Mouse (Mus musculus): ENCODE data around the gene Setd6. TPM values are rescaled to one million over a fixed set of nuclear protein-coding genes. Genes with fewer than 3 reads are reported as not detected.
A peak's percentile ranks its signal among the peaks of the same experiment; 100 is the strongest.

The Setd6 gene
- polyA plus RNA-seq (2014; fragmentation: Nextera tagmentation; extraction: Ambion mirVana) = 20.8 and 24.2 TPM in 2 replicates

- Histone ChIP-seq H3K4me2 (peak within 1 kb of the TSS; percentile 94), H3K27me3 (ENCODE audit: control insufficient read depth, insufficient read depth, low read length) (no peaks in the 10 kb centered on the region), H3K36me3 (ENCODE audit: control insufficient read depth, insufficient read depth, low read length) (peaks cover 3% of the 10 kb centered on the region; the same call in 1 of the 2 replicates), H3K9me3 (ENCODE audit: control insufficient read depth, low read length) (no peaks in the 10 kb centered on the region), H3K9ac (ENCODE audit: low read length) (peak within 1 kb of the TSS; percentile 85), H3K4me1 (ENCODE audit: control insufficient read depth, insufficient read depth, low read length) (peaks cover 13% of the 10 kb centered on the region), H3K27ac (ENCODE audit: low read depth, low read length) (peak within 1 kb of the TSS; percentile 59; the same call in 1 of the 2 replicates), H3K4me3 (ENCODE audit: low read depth, low read length) (peak within 1 kb of the TSS; percentile 83)
- peak; percentile 98 for DNase-seq (ENCODE audit: low spot score, missing footprints)
- WGBS = under 1% methylated on average over 73 of the region's 79 CpGs
- peak; percentile 88 for ATAC-seq (ENCODE audit: low FRiP score)
Observed at GRCm38 (mm10) chr8:95715676-95716531, at the start of gene Setd6. TSS of gene Setd6 (plus strand) at chr8:95715881.

DNA sequence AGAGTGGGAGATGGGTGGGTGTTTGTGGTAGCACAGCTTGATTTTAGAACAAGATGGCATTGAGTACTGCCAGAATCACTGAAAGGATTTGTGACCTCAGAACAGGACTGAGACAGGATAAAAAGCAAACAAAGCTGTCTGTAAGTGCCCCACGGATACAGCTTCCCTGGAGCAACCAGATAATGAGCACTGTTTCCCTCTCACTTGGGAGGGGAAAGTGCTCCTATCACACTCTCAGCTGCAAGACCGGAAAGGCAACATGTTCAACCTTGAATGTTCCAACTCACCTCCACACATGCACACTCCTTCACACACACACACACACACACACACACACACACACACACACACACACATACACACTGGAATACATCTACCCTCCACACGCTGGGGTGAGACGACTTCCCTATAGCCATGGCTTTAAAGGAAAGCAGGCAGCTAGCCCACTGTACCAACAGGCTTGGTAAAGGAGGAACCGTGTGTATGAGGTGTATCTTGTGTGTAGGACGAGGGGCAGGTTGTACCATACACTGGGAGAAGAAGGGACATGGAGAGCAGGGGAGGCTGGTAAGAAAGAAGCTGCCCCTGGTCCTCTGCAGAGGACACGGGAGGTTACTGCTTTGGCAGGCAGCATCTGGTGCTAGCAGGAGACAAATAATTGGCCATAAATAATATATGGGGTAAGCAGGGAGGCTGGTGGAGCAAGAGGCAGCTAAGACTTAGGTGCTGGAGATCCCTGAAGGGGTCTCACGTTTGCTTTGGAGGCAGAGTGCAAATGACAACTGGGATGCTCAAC is 47.3 kb upstream of the Setd6 start:
- no peaks in the 10 kb centered on the region for H3K4me1 ChIP-seq (ENCODE audit: control insufficient read depth, insufficient read depth, low read length)
- H3K27ac ChIP-seq (ENCODE audit: low read depth, low read length) = no peak overlapping the region
- DNase-seq (ENCODE audit: low spot score, missing footprints) (no peak), ATAC-seq (ENCODE audit: low FRiP score) (peak; percentile 44; the same call in 1 of the 2 replicates)
- H3K27me3 ChIP-seq (ENCODE audit: control insufficient read depth, insufficient read depth, low read length) = no peaks in the 10 kb centered on the region
- H3K4me3 ChIP-seq (ENCODE audit: low read depth, low read length) = no peak overlapping the region
- H3K4me2 ChIP-seq = no peak overlapping the region
- H3K9me3 ChIP-seq (ENCODE audit: control insufficient read depth, low read length) = no peaks in the 10 kb centered on the region
- no peaks in the 10 kb centered on the region for H3K36me3 ChIP-seq (ENCODE audit: control insufficient read depth, insufficient read depth, low read length)
- WGBS = 55% methylated on average over 8 of the region's 8 CpGs
- H3K9ac ChIP-seq (ENCODE audit: low read length) = no peak overlapping the region

DNA sequence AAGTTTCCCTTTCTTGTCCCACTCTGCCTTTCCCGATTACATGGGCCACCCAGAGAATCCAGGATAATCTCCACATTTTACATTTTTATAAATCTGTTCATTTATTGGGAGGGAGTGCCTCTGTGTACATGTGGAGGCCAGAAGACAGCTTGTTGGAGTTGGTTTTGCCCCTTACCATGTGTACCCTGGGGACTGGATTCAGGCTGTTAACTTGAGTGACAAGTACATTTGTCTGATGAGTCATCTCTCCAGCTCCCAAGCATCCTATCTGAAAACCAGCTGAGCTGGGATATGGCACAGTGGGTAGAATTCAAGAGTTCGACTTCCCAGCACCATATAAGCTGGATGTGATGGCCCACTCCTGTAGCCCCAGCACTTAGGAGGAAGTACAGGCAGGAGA is 45.7 kb upstream of the Setd6 start:
- no peaks in the 10 kb centered on the region for H3K36me3 ChIP-seq (ENCODE audit: control insufficient read depth, insufficient read depth, low read length)
- no peak overlapping the region for H3K4me2 ChIP-seq
- no peaks in the 10 kb centered on the region for H3K4me1 ChIP-seq (ENCODE audit: control insufficient read depth, insufficient read depth, low read length)
- H3K4me3 ChIP-seq (ENCODE audit: low read depth, low read length) = no peak overlapping the region
- 0 out of 2 replicates have a peak, but pooled peaks cover 3% of the 10 kb centered on the region for H3K27me3 ChIP-seq (ENCODE audit: control insufficient read depth, insufficient read depth, low read length)
- H3K27ac ChIP-seq (ENCODE audit: low read depth, low read length) = no peak overlapping the region
- no peak for ATAC-seq (ENCODE audit: low FRiP score)
- DNase-seq (ENCODE audit: low spot score, missing footprints) = no peak
- no peaks in the 10 kb centered on the region for H3K9me3 ChIP-seq (ENCODE audit: control insufficient read depth, low read length)
- H3K9ac ChIP-seq (ENCODE audit: low read length) = no peak overlapping the region
- whole genome bisulfite sequencing = 81% methylated on average over 2 of the region's 2 CpGs

DNA sequence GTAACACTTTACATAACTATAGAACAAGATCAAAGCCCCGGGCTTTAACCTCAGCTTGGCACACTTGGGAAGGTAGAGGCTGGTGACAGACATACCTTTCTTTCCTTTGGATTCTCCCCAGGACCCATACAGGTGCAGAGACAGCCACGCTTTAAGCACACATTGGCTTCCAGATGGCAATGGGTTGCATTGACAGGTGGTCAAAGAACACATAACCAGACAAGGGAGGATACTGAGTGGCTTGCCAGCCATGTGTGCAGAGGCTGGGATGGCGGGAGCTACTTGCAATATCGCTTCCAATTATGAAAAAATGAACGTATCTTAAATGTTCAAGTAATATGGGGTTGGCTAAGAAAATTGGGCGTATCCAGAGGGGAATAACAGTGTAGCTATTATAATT is 43.8 kb upstream of the Setd6 start:
- Histone ChIP-seq H3K4me1 (ENCODE audit: control insufficient read depth, insufficient read depth, low read length) (no peaks in the 10 kb centered on the region), H3K4me2 (no peak overlapping the region)
- 84% methylated on average over 6 of the region's 6 CpGs for WGBS

DNA sequence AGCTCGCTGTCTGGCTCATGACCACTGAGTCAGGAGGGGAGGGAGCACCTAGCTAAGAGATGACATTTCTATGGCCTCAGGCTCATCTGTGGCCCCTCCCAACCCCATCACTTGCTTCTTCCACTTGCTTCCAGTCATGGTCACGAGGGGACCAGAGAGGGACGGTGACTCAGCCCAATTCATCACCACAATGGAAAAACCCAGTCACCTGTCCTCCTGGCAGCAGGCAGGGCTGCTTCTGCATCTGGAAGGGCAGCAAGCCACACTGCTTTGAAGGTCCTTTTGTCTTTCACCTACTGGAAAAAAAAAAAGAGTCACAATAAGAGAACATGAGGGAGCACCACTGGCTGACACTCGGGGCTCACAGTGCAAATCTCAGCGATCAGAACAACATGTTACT is 42.9 kb upstream of the Setd6 start:
- WGBS = 83% methylated on average over 5 of the region's 5 CpGs
- H3K4me2 ChIP-seq = no peak overlapping the region
- peaks cover 25% of the 10 kb centered on the region for H3K27me3 ChIP-seq (ENCODE audit: control insufficient read depth, insufficient read depth, low read length)
- no peak for ATAC-seq (ENCODE audit: low FRiP score)
- DNase-seq (ENCODE audit: low spot score, missing footprints) = no peak
- H3K27ac ChIP-seq (ENCODE audit: low read depth, low read length) = no peak overlapping the region
- H3K9me3 ChIP-seq (ENCODE audit: control insufficient read depth, low read length) = no peaks in the 10 kb centered on the region
- H3K4me3 ChIP-seq (ENCODE audit: low read depth, low read length) = no peak overlapping the region
- H3K36me3 ChIP-seq (ENCODE audit: control insufficient read depth, insufficient read depth, low read length) = no peaks in the 10 kb centered on the region
- H3K9ac ChIP-seq (ENCODE audit: low read length) = no peak overlapping the region
- H3K4me1 ChIP-seq (ENCODE audit: control insufficient read depth, insufficient read depth, low read length) = peaks cover 6% of the 10 kb centered on the region

More for the DNA sequence above, 43.8 kb upstream of the Setd6 start:
- H3K27ac ChIP-seq (ENCODE audit: low read depth, low read length) = no peak overlapping the region
- DNase-seq (ENCODE audit: low spot score, missing footprints) = no peak
- no peak overlapping the region for H3K4me3 ChIP-seq (ENCODE audit: low read depth, low read length)
- H3K9ac ChIP-seq (ENCODE audit: low read length) = no peak overlapping the region
- ATAC-seq (ENCODE audit: low FRiP score) = no peak
- H3K27me3 ChIP-seq (ENCODE audit: control insufficient read depth, insufficient read depth, low read length) = peaks cover 16% of the 10 kb centered on the region
- H3K36me3 ChIP-seq (ENCODE audit: control insufficient read depth, insufficient read depth, low read length) = no peaks in the 10 kb centered on the region
- H3K9me3 ChIP-seq (ENCODE audit: control insufficient read depth, low read length) = no peaks in the 10 kb centered on the region

- Histone ChIP-seq H3K9ac (ENCODE audit: low read length) (peak within 1 kb of the TSS; percentile 65), H3K4me2 (peak within 1 kb of the TSS; percentile 90), H3K4me3 (ENCODE audit: low read depth, low read length) (peak within 1 kb of the TSS; percentile 53), H3K36me3 (ENCODE audit: control insufficient read depth, insufficient read depth, low read length) (no peaks in the 10 kb centered on the region), H3K9me3 (ENCODE audit: control insufficient read depth, low read length) (no peaks in the 10 kb centered on the region), H3K4me1 (ENCODE audit: control insufficient read depth, insufficient read depth, low read length) (peaks cover 12% of the 10 kb centered on the region), H3K27me3 (ENCODE audit: control insufficient read depth, insufficient read depth, low read length) (peaks cover 42% of the 10 kb centered on the region), H3K27ac (ENCODE audit: low read depth, low read length) (no peak within 1 kb of the TSS)
- 42% methylated on average over 9 of the region's 9 CpGs for WGBS
- no peak for ATAC-seq (ENCODE audit: low FRiP score)
- no peak for DNase-seq (ENCODE audit: low spot score, missing footprints)
Observed at GRCm38 (mm10) chr8:95676631-95677030, 39.0 kb upstream of the Setd6 start, which contains the start of gene Ndrg4. TSS of gene Ndrg4 (plus strand) at chr8:95676980.

GRCm38 (mm10) chr8:95677591-95678023 is 38.1 kb upstream of the Setd6 start:
- Histone ChIP-seq H3K9ac (ENCODE audit: low read length) (peak overlapping the region; percentile 65), H3K9me3 (ENCODE audit: control insufficient read depth, low read length) (no peaks in the 10 kb centered on the region), H3K4me1 (ENCODE audit: control insufficient read depth, insufficient read depth, low read length) (peaks cover 12% of the 10 kb centered on the region), H3K4me3 (ENCODE audit: low read depth, low read length) (peak overlapping the region; percentile 53), H3K27ac (ENCODE audit: low read depth, low read length) (no peak overlapping the region), H3K27me3 (ENCODE audit: control insufficient read depth, insufficient read depth, low read length) (peaks cover 42% of the 10 kb centered on the region), H3K36me3 (ENCODE audit: control insufficient read depth, insufficient read depth, low read length) (no peaks in the 10 kb centered on the region), H3K4me2 (peak overlapping the region; percentile 90)
- ATAC-seq (ENCODE audit: low FRiP score) = peak; percentile 71
- 2% methylated on average over 30 of the region's 48 CpGs for WGBS
- DNase-seq (ENCODE audit: low spot score, missing footprints) = no peak

- WGBS = under 1% methylated on average over 58 of the region's 70 CpGs
- DNase-seq (ENCODE audit: low spot score, missing footprints) = peak; percentile 92
- Histone ChIP-seq H3K4me1 (ENCODE audit: control insufficient read depth, insufficient read depth, low read length) (peaks cover 12% of the 10 kb centered on the region), H3K4me3 (ENCODE audit: low read depth, low read length) (peak overlapping the region; percentile 53), H3K27me3 (ENCODE audit: control insufficient read depth, insufficient read depth, low read length) (peaks cover 42% of the 10 kb centered on the region), H3K9me3 (ENCODE audit: control insufficient read depth, low read length) (no peaks in the 10 kb centered on the region), H3K9ac (ENCODE audit: low read length) (peak overlapping the region; percentile 65), H3K36me3 (ENCODE audit: control insufficient read depth, insufficient read depth, low read length) (no peaks in the 10 kb centered on the region), H3K27ac (ENCODE audit: low read depth, low read length) (no peak overlapping the region), H3K4me2 (peak overlapping the region; percentile 90)
- peak; percentile 59 for ATAC-seq (ENCODE audit: low FRiP score)
Observed at GRCm38 (mm10) chr8:95678024-95678611, 37.6 kb upstream of the Setd6 start.
